Mouse (Mus musculus): ENCODE results near the gene Sh3bp5. TPM values are rescaled to one million over a fixed set of nuclear protein-coding genes. Genes with fewer than 3 reads are reported as not detected.

The Sh3bp5 gene
- total and polyA plus RNA-seq, 3 experiments, result 0.19 to 1.0 TPM; not detected in 1

- TF ChIP-seq USF2 (IDR thresholded peaks at IDR 0.05; ENCODE audit: borderline replicate concordance in 1 of 2, insufficient read depth in 1 of 2, low read depth in 1 of 2, low read length in 2 of 2), result no peak
- TF ChIP-seq MYC (IDR thresholded peaks at IDR 0.05; ENCODE audit: low read depth, low read length), result no peak
- TF ChIP-seq SMC3 (IDR thresholded peaks at IDR 0.05; ENCODE audit: low read depth, low read length), result no peak
Measured at GRCm38 (mm10) chr14:31405652-31406051, 30.2 kb downstream of the Sh3bp5 start (continued).

GRCm38 (mm10) chr14:31404663-31405062 is 31.2 kb downstream of the Sh3bp5 start:
- H3K27me3 ChIP-seq (ENCODE audit: control insufficient read depth in 1 of 2, insufficient read depth in 2 of 2, low read length in 2 of 2), result no peaks in the 10 kb centered on the region
- H3K4me1 ChIP-seq (ENCODE audit: control insufficient read depth in 1 of 2, insufficient read depth in 2 of 2, low read length in 2 of 2), result peaks cover 11 to 32% of the 10 kb centered on the region in 2 experiments

GRCm38 (mm10) chr14:31403995-31404394 is 31.9 kb downstream of the Sh3bp5 start:
- Histone ChIP-seq H3K79me2 (ENCODE audit: control insufficient read depth, insufficient read depth, low read length, poor library complexity) (no peaks in the 10 kb centered on the region), H3K4me3 (ENCODE audit: control insufficient read depth in 1 of 2, insufficient read depth in 1 of 2, low read depth in 2 of 2, low read length in 2 of 2) (no peak overlapping the region), H3K4me1 (ENCODE audit: control insufficient read depth in 1 of 2, insufficient read depth in 2 of 2, low read length in 2 of 2) (peaks cover 11 to 32% of the 10 kb centered on the region in 2 experiments), H3K36me3 (ENCODE audit: control insufficient read depth in 1 of 2, insufficient read depth in 2 of 2, low read length in 2 of 2) (peaks cover 0 to 11% of the 10 kb centered on the region in 2 experiments; a peak in 2 of 4 replicates), H3K9me3 (replicated peaks; ENCODE audit: insufficient read depth, low read length) (no peaks in the 10 kb centered on the region), H3K27me3 (ENCODE audit: control insufficient read depth in 1 of 2, insufficient read depth in 2 of 2, low read length in 2 of 2) (no peaks in the 10 kb centered on the region), H3K27ac (ENCODE audit: control insufficient read depth, low read depth, low read length) (no peak overlapping the region), H3K9ac (ENCODE audit: control insufficient read depth, low read depth, low read length, poor library complexity, severe bottlenecking) (no peak overlapping the region)
- no peak for TF ChIP-seq POLR2AphosphoS2 (IDR thresholded peaks at IDR 0.05; ENCODE audit: low read length)
- no peak for TF ChIP-seq HCFC1 (IDR thresholded peaks at IDR 0.05; ENCODE audit: low read depth, low read length)
- TF ChIP-seq GATA1 (IDR thresholded peaks at IDR 0.05; ENCODE audit: low read depth, low read length), result peak; percentile 50; the same call in 1 of the 2 replicates
- no peak for TF ChIP-seq GABPA (IDR thresholded peaks at IDR 0.05; ENCODE audit: low read depth, low read length)
- no peak for TF ChIP-seq JUND (IDR thresholded peaks at IDR 0.05; ENCODE audit: low read depth, low read length)
- TF ChIP-seq USF2 (IDR thresholded peaks at IDR 0.05; ENCODE audit: borderline replicate concordance in 1 of 2, insufficient read depth in 1 of 2, low read depth in 1 of 2, low read length in 2 of 2), result no peak
- no peak for TF ChIP-seq ZNF384 (IDR thresholded peaks at IDR 0.05; ENCODE audit: low read depth, low read length)
- peak in 1 of 2 experiments; percentile 67; a peak in 3 of 4 replicates for TF ChIP-seq EP300 (IDR thresholded peaks at IDR 0.05; ENCODE audit: low read depth in 1 of 2, low read length in 2 of 2)
- no peak for TF ChIP-seq USF1 (IDR thresholded peaks at IDR 0.05; ENCODE audit: low read depth, low read length)
- no peak for TF ChIP-seq ZC3H11A (IDR thresholded peaks at IDR 0.05; ENCODE audit: low read depth, low read length)
- TF ChIP-seq RCOR1 (IDR thresholded peaks at IDR 0.05; ENCODE audit: low read depth, low read length), result peak; percentile 55; the same call in 1 of the 2 replicates
- peak; percentile 80; the same call in 1 of the 2 replicates for TF ChIP-seq TCF12 (IDR thresholded peaks at IDR 0.05; ENCODE audit: low read depth, low read length)
- TF ChIP-seq MAX (IDR thresholded peaks at IDR 0.05; ENCODE audit: low read length), result no peak
- peak; percentile 30 for DNase-seq (ENCODE audit: low read depth, low spot score)

More at GRCm38 (mm10) chr14:31404663-31405062, 31.2 kb downstream of the Sh3bp5 start:
- Histone ChIP-seq H3K36me3 (ENCODE audit: control insufficient read depth in 1 of 2, insufficient read depth in 2 of 2, low read length in 2 of 2) (peaks cover 0 to 11% of the 10 kb centered on the region in 2 experiments; a peak in 2 of 4 replicates), H3K9me3 (replicated peaks; ENCODE audit: insufficient read depth, low read length) (no peaks in the 10 kb centered on the region), H3K79me2 (ENCODE audit: control insufficient read depth, insufficient read depth, low read length, poor library complexity) (no peaks in the 10 kb centered on the region), H3K27ac (ENCODE audit: control insufficient read depth, low read depth, low read length) (no peak overlapping the region), H3K9ac (ENCODE audit: control insufficient read depth, low read depth, low read length, poor library complexity, severe bottlenecking) (no peak overlapping the region), H3K4me3 (ENCODE audit: control insufficient read depth in 1 of 2, insufficient read depth in 1 of 2, low read depth in 2 of 2, low read length in 2 of 2) (no peak overlapping the region)
- TF ChIP-seq SIN3A (IDR thresholded peaks at IDR 0.05; ENCODE audit: low read length) (no peak), MYB (IDR thresholded peaks at IDR 0.05; ENCODE audit: low read depth, low read length) (no peak), HCFC1 (IDR thresholded peaks at IDR 0.05; ENCODE audit: low read depth, low read length) (no peak), JUND (IDR thresholded peaks at IDR 0.05; ENCODE audit: low read depth, low read length) (no peak), MAX (IDR thresholded peaks at IDR 0.05; ENCODE audit: low read length) (no peak), CHD2 (IDR thresholded peaks at IDR 0.05; ENCODE audit: low read length) (no peak), MYC (IDR thresholded peaks at IDR 0.05; ENCODE audit: low read depth, low read length) (no peak), TAL1 (IDR thresholded peaks at IDR 0.05; ENCODE audit: low read length) (no peak), MAFK (IDR thresholded peaks at IDR 0.05; ENCODE audit: borderline replicate concordance, low read depth, low read length) (no peak), MXI1 (IDR thresholded peaks at IDR 0.05; ENCODE audit: low read depth, low read length) (no peak), TCF12 (IDR thresholded peaks at IDR 0.05; ENCODE audit: low read depth, low read length) (no peak), POLR2AphosphoS2 (IDR thresholded peaks at IDR 0.05; ENCODE audit: low read length) (no peak), NRF1 (IDR thresholded peaks at IDR 0.05; ENCODE audit: insufficient read depth, low read depth, low read length, poor library complexity, severe bottlenecking) (no peak)
- no peak for DNase-seq (ENCODE audit: low read depth, low spot score)

Measured in MEL (cell line).